Mouse (Mus musculus) CD4-positive naive resting alpha-beta T cell, adult 76 days (primary cell): Measurements from ENCODE around the gene Gm8206. TPM values are rescaled to one million over a fixed set of nuclear protein-coding genes. Genes with fewer than 3 reads are reported as not detected.

Experiments used
- total RNA-seq: library from RNA; stranded (reverse); gene quantifications from one replicate; pipeline ENCODE4 v1.2.4, GENCODE M21; 2023

Gm8206 gene
- not detected for total RNA-seq

GRCm38 (mm10) chr14:6093842-6094241 is at the start of gene Gm8206:
Gene Gm8206, minus strand, starts transcription at chr14:6093942.

DNA sequence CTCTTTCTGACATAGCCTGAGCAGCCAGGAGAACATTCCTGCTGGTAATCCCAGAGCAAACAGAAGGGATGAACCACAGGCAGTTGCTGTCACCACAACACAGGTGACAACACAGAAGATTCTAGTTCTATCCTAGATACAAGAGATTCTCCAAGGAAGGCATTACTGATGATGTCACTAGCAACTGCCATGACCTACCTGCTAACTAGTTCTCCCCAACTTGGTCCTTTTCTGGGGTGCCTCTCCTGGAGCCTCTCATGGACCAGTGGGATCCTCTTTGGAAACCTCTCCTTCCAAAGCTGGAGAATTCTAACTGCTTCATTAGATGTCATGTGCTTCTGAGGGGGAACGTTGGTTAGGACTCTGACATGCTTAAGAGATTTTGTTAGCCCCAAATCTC is 32.0 kb upstream of the Gm8206 start, which contains the start of gene Gm3476:
TSS of gene Gm3476 (minus strand) at position 101 of the 400 bp plus-strand sequence.

DNA sequence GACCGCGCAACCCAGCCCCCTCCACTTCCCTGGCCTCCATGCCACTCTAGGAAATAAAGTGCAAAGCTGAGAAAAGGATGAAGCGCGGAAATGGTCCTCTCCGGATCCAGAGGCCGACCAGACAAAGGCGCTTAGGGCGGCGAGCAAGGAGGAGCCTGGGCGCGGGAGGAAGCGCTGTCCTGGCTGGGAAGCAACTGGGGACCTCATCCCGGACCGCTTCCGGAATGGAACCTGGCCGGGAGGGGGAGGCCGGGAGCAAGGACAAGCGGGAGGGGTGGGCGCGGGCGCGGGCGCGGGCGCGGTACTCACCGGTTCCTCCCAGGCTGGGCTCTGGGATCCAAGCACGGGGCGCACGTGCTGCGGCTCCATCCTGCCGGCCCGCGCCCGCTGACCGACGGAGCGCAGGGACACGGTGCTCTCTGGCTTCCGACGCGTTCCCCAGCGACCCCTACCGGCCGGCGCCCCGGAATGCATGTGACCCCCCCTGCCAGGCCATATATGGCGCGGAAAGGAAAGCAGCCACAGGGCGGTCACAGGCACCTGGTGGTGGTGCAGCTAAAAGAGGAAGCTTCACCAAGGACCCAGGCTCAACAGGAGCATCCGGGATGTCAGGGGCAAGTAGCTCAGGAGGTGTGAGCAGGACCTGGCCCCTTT is 14.7 kb upstream of the Gm8206 start, which contains the start of gene Gm3468:
TSS of gene Gm3468 (minus strand) at position 394 of the 654 bp plus-strand sequence.

GRCm38 (mm10) chr14:6058167-6058566 is 35.6 kb downstream of the Gm8206 start, which contains the start of gene Gm6337:
Gene Gm6337, minus strand, starts transcription at chr14:6058267.

DNA sequence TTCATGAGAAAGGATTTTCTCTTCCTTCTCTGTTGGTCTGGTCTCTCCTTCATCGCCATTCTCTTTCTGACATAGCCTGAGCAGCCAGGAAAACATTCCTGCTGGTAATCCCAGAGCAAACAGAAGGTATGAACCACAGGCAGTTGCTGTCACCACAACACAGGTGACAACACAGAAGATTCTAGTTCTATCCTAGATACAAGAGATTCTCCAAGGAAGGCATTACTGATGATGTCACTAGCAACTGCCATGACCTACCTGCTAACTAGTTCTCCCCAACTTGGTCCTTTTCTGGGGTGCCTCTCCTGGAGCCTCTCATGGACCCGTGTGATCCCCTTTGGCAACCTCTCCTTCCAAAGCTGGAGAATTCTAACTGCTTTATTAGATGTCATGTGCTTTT is 114.7 kb downstream of the Gm8206 start, which contains the start of gene Gm3453:
TSS of gene Gm3453 (minus strand) at position 101 of the 400 bp plus-strand sequence.

Other genes starting within 250 kb of the Gm8206 start
- not detected for gene Gm8237, start 213.6 kb downstream of the Gm8206 start, total RNA-seq
- gene Gm3248, start 132.2 kb downstream of the Gm8206 start, total RNA-seq: not detected
- gene Gm3453, start 114.8 kb downstream of the Gm8206 start, total RNA-seq: not detected
- gene Gm6337, start 35.7 kb downstream of the Gm8206 start, total RNA-seq: not detected
- gene Gm3468, start 14.7 kb upstream of the Gm8206 start, total RNA-seq: not detected
- not detected for gene Gm3476, start 31.9 kb upstream of the Gm8206 start, total RNA-seq
- not detected for gene Gm21560, start 125.3 kb upstream of the Gm8206 start, total RNA-seq
- gene Gm3411, start 193.3 kb upstream of the Gm8206 start, total RNA-seq: not detected
- not detected for gene Gm21103, start 210.9 kb upstream of the Gm8206 start, total RNA-seq
- not detected for gene Gm3618, start 249.7 kb upstream of the Gm8206 start, total RNA-seq